Mouse (Mus musculus) hindbrain, embryonic 13.5 days (tissue): ENCODE measurements at regions not wholly inside any gene's neighbourhood (a gene's known extent, or its start where the extent isn't known, plus 50 kb on each side); places are given as distances from the start of the nearest gene placed in this dataset.

ENCODE experiments used
- ATAC-seq: fragments of 200-750 bp; cut with Nextera tagmentation; 2 replicates; pipeline ENCODE4 v1.8.0; 2017; ENCODE audit warnings: moderate TSS enrichment; ENCODE audit not compliant: low FRiP score
- H3K27ac ChIP-seq: fragments of 300-500 bp; sonication (generic); 2 replicates; pipeline ENCODE4 v1.5.1; 2015; ENCODE audit warnings: inconsistent platforms, mild to moderate bottlenecking, moderate library complexity
- H3K27me3 ChIP-seq: fragments of 300-500 bp; sonication (generic); 2 replicates; pipeline ENCODE4 v1.6.1; 2015; ENCODE audit warnings: mild to moderate bottlenecking, inconsistent platforms
- H3K36me3 ChIP-seq: fragments of 300-500 bp; sonication (generic); 2 replicates; pipeline ENCODE4 v1.6.1; 2015; ENCODE audit warnings: mild to moderate bottlenecking, inconsistent platforms
- H3K4me1 ChIP-seq: fragments of 300-500 bp; sonication (generic); replicated peaks from 2 replicates; pipeline ENCODE4 v1.6.1; 2015; ENCODE audit warnings: inconsistent platforms
- H3K4me2 ChIP-seq: fragments of 300-500 bp; sonication (generic); 2 replicates; pipeline ENCODE4 v1.6.1; 2015; ENCODE audit warnings: inconsistent platforms, mild to moderate bottlenecking, moderate library complexity
- H3K4me3 ChIP-seq: fragments of 300-500 bp; sonication (generic); 2 replicates; pipeline ENCODE4 v1.5.1; 2015; ENCODE audit warnings: mild to moderate bottlenecking, inconsistent platforms
- H3K9ac ChIP-seq: fragments of 300-500 bp; sonication (generic); 2 replicates; pipeline ENCODE4 v1.6.1; 2015; ENCODE audit warnings: mild to moderate bottlenecking, inconsistent platforms
- H3K9me3 ChIP-seq: fragments of 300-500 bp; sonication (generic); 2 replicates; pipeline ENCODE4 v1.6.1; 2016; ENCODE audit warnings: inconsistent platforms
- WGBS: fragments of 180-500 bp; shearing (Covaris S2); methylation state at CpG from one replicate; pipeline ENCODE4 v1.1.7; 2015; 5-methylcytosine and 5-hydroxymethylcytosine counted together

GRCm38 (mm10) chr3:147189737-147190136 is 337.6 kb downstream of the Ttll7 start:
- 0 out of 2 replicates have a peak, but pooled peaks cover 4% of the 10 kb centered on the region for H3K27me3 ChIP-seq
- peak; percentile 36; the same call in 1 of the 2 replicates for ATAC-seq
- H3K4me2 ChIP-seq = no peak overlapping the region
- H3K9me3 ChIP-seq = no peaks in the 10 kb centered on the region
- no peak overlapping the region for H3K4me3 ChIP-seq
- no peaks in the 10 kb centered on the region for H3K4me1 ChIP-seq
- H3K36me3 ChIP-seq = no peaks in the 10 kb centered on the region
- H3K9ac ChIP-seq = no peak overlapping the region
- WGBS = 55% methylated on average over 2 of the region's 2 CpGs
- no peak overlapping the region for H3K27ac ChIP-seq

- H3K27ac ChIP-seq = no peak overlapping the region
- 74% methylated on average over 8 of the region's 8 CpGs for WGBS
- no peaks in the 10 kb centered on the region for H3K27me3 ChIP-seq
- no peak overlapping the region for H3K4me2 ChIP-seq
- peaks cover 6% of the 10 kb centered on the region; the same call in 1 of the 2 replicates for H3K4me1 ChIP-seq
- no peak overlapping the region for H3K9ac ChIP-seq
- no peaks in the 10 kb centered on the region for H3K36me3 ChIP-seq
- no peak overlapping the region for H3K4me3 ChIP-seq
- H3K9me3 ChIP-seq = no peaks in the 10 kb centered on the region
- ATAC-seq = no peak
Measured at GRCm38 (mm10) chr3:147196626-147197025, 344.5 kb downstream of the Ttll7 start.

GRCm38 (mm10) chr3:147197215-147197614 is 345.0 kb downstream of the Ttll7 start:
- Histone ChIP-seq H3K9me3 (no peaks in the 10 kb centered on the region), H3K9ac (no peak overlapping the region), H3K36me3 (no peaks in the 10 kb centered on the region), H3K4me2 (no peak overlapping the region), H3K27ac (no peak overlapping the region), H3K4me3 (no peak overlapping the region), H3K4me1 (peaks cover 6% of the 10 kb centered on the region; the same call in 1 of the 2 replicates), H3K27me3 (no peaks in the 10 kb centered on the region)
- no peak for ATAC-seq
- 53% methylated on average over 2 of the region's 2 CpGs for WGBS

- no peak overlapping the region for H3K9ac ChIP-seq
- 52% methylated on average over 5 of the region's 5 CpGs for WGBS
- no peak overlapping the region for H3K27ac ChIP-seq
Measured at GRCm38 (mm10) chr3:147211127-147211940, 359.2 kb downstream of the Ttll7 start.

GRCm38 (mm10) chr3:147228663-147229062 is 376.5 kb downstream of the Ttll7 start:
- Histone ChIP-seq H3K4me1 (no peaks in the 10 kb centered on the region), H3K36me3 (no peaks in the 10 kb centered on the region), H3K27me3 (no peaks in the 10 kb centered on the region), H3K9ac (no peak overlapping the region), H3K27ac (no peak overlapping the region), H3K4me2 (no peak overlapping the region), H3K9me3 (no peaks in the 10 kb centered on the region), H3K4me3 (no peak overlapping the region)
- no peak for ATAC-seq
- 92% methylated on average over 2 of the region's 2 CpGs for WGBS

More at GRCm38 (mm10) chr3:147211127-147211940, 359.2 kb downstream of the Ttll7 start:
- H3K4me2 ChIP-seq = no peak overlapping the region
- H3K4me3 ChIP-seq = no peak overlapping the region
- no peaks in the 10 kb centered on the region for H3K36me3 ChIP-seq
- no peaks in the 10 kb centered on the region for H3K4me1 ChIP-seq
- ATAC-seq = no peak
- no peaks in the 10 kb centered on the region for H3K9me3 ChIP-seq
- H3K27me3 ChIP-seq = no peaks in the 10 kb centered on the region

GRCm38 (mm10) chr3:147230594-147230993 is 378.4 kb downstream of the Ttll7 start:
- Histone ChIP-seq H3K27ac (no peak overlapping the region), H3K4me2 (no peak overlapping the region), H3K27me3 (no peaks in the 10 kb centered on the region), H3K36me3 (no peaks in the 10 kb centered on the region), H3K9ac (no peak overlapping the region), H3K9me3 (no peaks in the 10 kb centered on the region), H3K4me3 (no peak overlapping the region), H3K4me1 (no peaks in the 10 kb centered on the region)
- no peak for ATAC-seq
- WGBS = 79% methylated on average over 7 of the region's 7 CpGs

- Histone ChIP-seq H3K27ac (no peak overlapping the region), H3K9me3 (no peaks in the 10 kb centered on the region), H3K27me3 (no peaks in the 10 kb centered on the region), H3K36me3 (no peaks in the 10 kb centered on the region), H3K4me3 (no peak overlapping the region), H3K9ac (no peak overlapping the region), H3K4me2 (no peak overlapping the region), H3K4me1 (0 out of 2 replicates have a peak, but pooled peaks cover 2% of the 10 kb centered on the region)
- 92% methylated on average over 1 of the region's 1 CpGs for WGBS
- no peak for ATAC-seq
Measured at GRCm38 (mm10) chr3:147238398-147238797, 386.2 kb downstream of the Ttll7 start.

- no peaks in the 10 kb centered on the region for H3K36me3 ChIP-seq
- 0 out of 2 replicates have a peak, but pooled peaks cover 2% of the 10 kb centered on the region for H3K4me1 ChIP-seq
- ATAC-seq = no peak
- H3K4me2 ChIP-seq = no peak overlapping the region
- H3K9me3 ChIP-seq = no peaks in the 10 kb centered on the region
- H3K4me3 ChIP-seq = no peak overlapping the region
- no peaks in the 10 kb centered on the region for H3K27me3 ChIP-seq
- 29% methylated on average over 4 of the region's 4 CpGs for WGBS
- H3K9ac ChIP-seq = no peak overlapping the region
- no peak overlapping the region for H3K27ac ChIP-seq
Measured at GRCm38 (mm10) chr3:147240651-147241050, 388.5 kb downstream of the Ttll7 start.

GRCm38 (mm10) chr3:147244911-147245430 is 392.8 kb downstream of the Ttll7 start:
- Histone ChIP-seq H3K4me1 (0 out of 2 replicates have a peak, but pooled peaks cover 2% of the 10 kb centered on the region), H3K9me3 (no peaks in the 10 kb centered on the region), H3K27ac (no peak overlapping the region), H3K4me2 (no peak overlapping the region), H3K4me3 (no peak overlapping the region), H3K27me3 (no peaks in the 10 kb centered on the region), H3K36me3 (no peaks in the 10 kb centered on the region), H3K9ac (no peak overlapping the region)
- ATAC-seq = 0 out of 2 replicates have a peak, but pooled peaks have one; percentile 24
- WGBS = 79% methylated on average over 5 of the region's 5 CpGs

- no peak overlapping the region for H3K4me2 ChIP-seq
- 90% methylated on average over 5 of the region's 5 CpGs for WGBS
- no peaks in the 10 kb centered on the region for H3K36me3 ChIP-seq
- H3K9me3 ChIP-seq = no peaks in the 10 kb centered on the region
- no peak for ATAC-seq
- H3K27me3 ChIP-seq = no peaks in the 10 kb centered on the region
- H3K4me3 ChIP-seq = no peak overlapping the region
- no peak overlapping the region for H3K9ac ChIP-seq
- no peaks in the 10 kb centered on the region for H3K4me1 ChIP-seq
- no peak overlapping the region for H3K27ac ChIP-seq
Measured at GRCm38 (mm10) chr3:147246141-147246540, 394.0 kb downstream of the Ttll7 start.

- no peak overlapping the region for H3K4me3 ChIP-seq
- H3K36me3 ChIP-seq = no peaks in the 10 kb centered on the region
- ATAC-seq = no peak
- H3K27me3 ChIP-seq = no peaks in the 10 kb centered on the region
- peaks cover 11% of the 10 kb centered on the region for H3K4me1 ChIP-seq
- 89% methylated on average over 1 of the region's 1 CpGs for WGBS
- no peak overlapping the region for H3K27ac ChIP-seq
- H3K9me3 ChIP-seq = no peaks in the 10 kb centered on the region
- no peak overlapping the region for H3K4me2 ChIP-seq
- H3K9ac ChIP-seq = no peak overlapping the region
Measured at GRCm38 (mm10) chr3:147249466-147249865, 397.3 kb downstream of the Ttll7 start.

GRCm38 (mm10) chr3:147249906-147250305 is 397.7 kb downstream of the Ttll7 start:
- no peak overlapping the region for H3K4me2 ChIP-seq
- H3K36me3 ChIP-seq = no peaks in the 10 kb centered on the region
- no peak overlapping the region for H3K9ac ChIP-seq
- no peaks in the 10 kb centered on the region for H3K9me3 ChIP-seq
- ATAC-seq = no peak
- 74% methylated on average over 2 of the region's 2 CpGs for WGBS
- H3K4me1 ChIP-seq = peaks cover 13% of the 10 kb centered on the region
- H3K27ac ChIP-seq = no peak overlapping the region
- H3K4me3 ChIP-seq = no peak overlapping the region
- no peaks in the 10 kb centered on the region for H3K27me3 ChIP-seq
